Mouse (Mus musculus): ENCODE measurements at regions not wholly inside any gene's neighbourhood (a gene's known extent, or its start where the extent isn't known, plus 50 kb on each side); places are given as distances from the start of the nearest gene placed in this dataset.

GRCm38 (mm10) chr19:42673133-42673532 is 60.5 kb upstream of the Loxl4 start:
- H3K36me3 ChIP-seq (ENCODE audit: insufficient read depth, low read length), result no peaks in the 10 kb centered on the region
- H3K27me3 ChIP-seq (ENCODE audit: insufficient read depth, low read length), result no peaks in the 10 kb centered on the region
- TF ChIP-seq CTCF (IDR thresholded peaks at IDR 0.05), result no peak
- ATAC-seq (ENCODE audit: low FRiP score) (peak; percentile 61), DNase-seq (ENCODE audit: low spot score) (peak; percentile 88)
- 9% methylated on average over 9 of the region's 9 CpGs for WGBS
- H3K9ac ChIP-seq (replicated peaks; ENCODE audit: low read length, poor library complexity, severe bottlenecking), result no peak overlapping the region
- peaks cover 8% of the 10 kb centered on the region; the same call in 1 of the 2 replicates for H3K4me1 ChIP-seq (ENCODE audit: insufficient read depth, low read length)
- no peak overlapping the region for H3K4me2 ChIP-seq (ENCODE audit: low read depth, low read length, poor library complexity, severe bottlenecking)
- no peak overlapping the region for H3K4me3 ChIP-seq (ENCODE audit: low read depth, low read length)
- no peaks in the 10 kb centered on the region for H3K9me3 ChIP-seq (ENCODE audit: low read length)
- peak overlapping the region; percentile 38; the same call in 1 of the 2 replicates for H3K27ac ChIP-seq (ENCODE audit: low read depth, low read length)

GRCm38 (mm10) chr19:42669886-42670285 is 57.3 kb upstream of the Loxl4 start:
- no peaks in the 10 kb centered on the region for H3K9me3 ChIP-seq (ENCODE audit: low read length)
- ATAC-seq (ENCODE audit: low FRiP score) (no peak), DNase-seq (ENCODE audit: low spot score) (no peak)
- H3K36me3 ChIP-seq (ENCODE audit: insufficient read depth, low read length), result no peaks in the 10 kb centered on the region
- H3K9ac ChIP-seq (replicated peaks; ENCODE audit: low read length, poor library complexity, severe bottlenecking), result no peak overlapping the region
- H3K4me2 ChIP-seq (ENCODE audit: low read depth, low read length, poor library complexity, severe bottlenecking), result no peak overlapping the region
- peaks cover 8% of the 10 kb centered on the region; the same call in 1 of the 2 replicates for H3K4me1 ChIP-seq (ENCODE audit: insufficient read depth, low read length)
- no peak overlapping the region for H3K27ac ChIP-seq (ENCODE audit: low read depth, low read length)
- no peak overlapping the region for H3K4me3 ChIP-seq (ENCODE audit: low read depth, low read length)
- no peak for TF ChIP-seq CTCF (IDR thresholded peaks at IDR 0.05)
- 71% methylated on average over 6 of the region's 6 CpGs for WGBS
- no peaks in the 10 kb centered on the region for H3K27me3 ChIP-seq (ENCODE audit: insufficient read depth, low read length)

- 73% methylated on average over 14 of the region's 14 CpGs for WGBS
- no peak overlapping the region for H3K27ac ChIP-seq (ENCODE audit: low read depth, low read length)
These were observed 55.9 kb upstream of the Loxl4 start for GRCm38 (mm10) chr19:42668385-42669098.

GRCm38 (mm10) chr19:42666906-42667305 is 54.3 kb upstream of the Loxl4 start:
- H3K27me3 ChIP-seq (ENCODE audit: insufficient read depth, low read length), result no peaks in the 10 kb centered on the region; the same call in 1 of the 2 replicates
- ATAC-seq (ENCODE audit: low FRiP score) (no peak), DNase-seq (ENCODE audit: low spot score) (no peak)
- WGBS, result 86% methylated on average over 5 of the region's 5 CpGs
- no peak overlapping the region for H3K4me3 ChIP-seq (ENCODE audit: low read depth, low read length)
- no peak overlapping the region for H3K27ac ChIP-seq (ENCODE audit: low read depth, low read length)
- no peak overlapping the region for H3K9ac ChIP-seq (replicated peaks; ENCODE audit: low read length, poor library complexity, severe bottlenecking)
- TF ChIP-seq CTCF (IDR thresholded peaks at IDR 0.05), result no peak
- no peaks in the 10 kb centered on the region for H3K9me3 ChIP-seq (ENCODE audit: low read length)
- H3K4me1 ChIP-seq (ENCODE audit: insufficient read depth, low read length), result no peaks in the 10 kb centered on the region
- H3K36me3 ChIP-seq (ENCODE audit: insufficient read depth, low read length), result no peaks in the 10 kb centered on the region
- no peak overlapping the region for H3K4me2 ChIP-seq (ENCODE audit: low read depth, low read length, poor library complexity, severe bottlenecking)

More at GRCm38 (mm10) chr19:42668385-42669098, 55.9 kb upstream of the Loxl4 start:
- DNase-seq (ENCODE audit: low spot score) (no peak), ATAC-seq (ENCODE audit: low FRiP score) (no peak; the same call in 1 of the 2 replicates)
- no peaks in the 10 kb centered on the region for H3K9me3 ChIP-seq (ENCODE audit: low read length)
- no peaks in the 10 kb centered on the region for H3K36me3 ChIP-seq (ENCODE audit: insufficient read depth, low read length)
- H3K4me3 ChIP-seq (ENCODE audit: low read depth, low read length), result no peak overlapping the region
- H3K27me3 ChIP-seq (ENCODE audit: insufficient read depth, low read length), result no peaks in the 10 kb centered on the region; the same call in 1 of the 2 replicates
- no peak for TF ChIP-seq CTCF (IDR thresholded peaks at IDR 0.05)
- H3K4me1 ChIP-seq (ENCODE audit: insufficient read depth, low read length), result peaks cover 4% of the 10 kb centered on the region; the same call in 1 of the 2 replicates
- no peak overlapping the region for H3K9ac ChIP-seq (replicated peaks; ENCODE audit: low read length, poor library complexity, severe bottlenecking)
- H3K4me2 ChIP-seq (ENCODE audit: low read depth, low read length, poor library complexity, severe bottlenecking), result no peak overlapping the region

Data from midbrain, postnatal 0 days (tissue).